Mouse (Mus musculus) lung, postnatal 14 days (tissue): Measurements from ENCODE around the gene Lenep.

Experiments used
- DNase-seq: peaks from one replicate; pipeline ENCODE4 v3.0.0; 2021

Lenep gene

GRCm38 (mm10) chr3:89390699-89391662 is 11.6 kb downstream of the Lenep start:
- no peak for DNase-seq

GRCm38 (mm10) chr3:89390111-89390515 is 12.5 kb downstream of the Lenep start:
- no peak for DNase-seq

- no peak for DNase-seq
Observed at GRCm38 (mm10) chr3:89388901-89389740, 13.5 kb downstream of the Lenep start.

GRCm38 (mm10) chr3:89388134-89388881 is 14.3 kb downstream of the Lenep start:
- DNase-seq = no peak

GRCm38 (mm10) chr3:89387632-89388031 is 15.0 kb downstream of the Lenep start:
- DNase-seq = no peak

- no peak for DNase-seq
Observed at GRCm38 (mm10) chr3:89386438-89387420, 15.9 kb downstream of the Lenep start.

- DNase-seq = no peak
Observed at GRCm38 (mm10) chr3:89385451-89385850, 17.1 kb downstream of the Lenep start.

GRCm38 (mm10) chr3:89384331-89385076 is 18.1 kb downstream of the Lenep start:
- DNase-seq = no peak

- no peak for DNase-seq
Observed at GRCm38 (mm10) chr3:89383651-89384255, 18.8 kb downstream of the Lenep start.

GRCm38 (mm10) chr3:89382950-89383349 is 19.6 kb downstream of the Lenep start:
- no peak for DNase-seq

GRCm38 (mm10) chr3:89382033-89382882 is 20.3 kb downstream of the Lenep start:
- DNase-seq = no peak

GRCm38 (mm10) chr3:89381233-89381632 is 21.4 kb downstream of the Lenep start:
- DNase-seq = no peak

- no peak for DNase-seq
Observed at GRCm38 (mm10) chr3:89380711-89381110, 21.9 kb downstream of the Lenep start.

GRCm38 (mm10) chr3:89380291-89380690 is 22.3 kb downstream of the Lenep start:
- DNase-seq = no peak

GRCm38 (mm10) chr3:89379388-89380131 is 23.0 kb downstream of the Lenep start:
- DNase-seq = no peak

- peak; percentile 80 for DNase-seq
Observed at GRCm38 (mm10) chr3:89378394-89379067, 24.1 kb downstream of the Lenep start.

- no peak for DNase-seq
Observed at GRCm38 (mm10) chr3:89377831-89378230, 24.8 kb downstream of the Lenep start.
